Mouse (Mus musculus) testis, adult 2 months (tissue): Measurements from ENCODE around the gene Dync1li2.

Experiments
- CTCF ChIP-seq: fragments of 200-500 bp; IDR thresholded peaks from 2 replicates; pipeline ENCODE4 v1.5.1; 2012; ENCODE audit warnings: low read depth, mild to moderate bottlenecking, inconsistent platforms, low read length, moderate library complexity; ENCODE audit not compliant: control insufficient read depth, insufficient read depth, insufficient replicate concordance
- POLR2A ChIP-seq: fragments of 200-500 bp; IDR thresholded peaks from 2 replicates; pipeline ENCODE4 v1.6.1; 2012; ENCODE audit warnings: low read depth, mild to moderate bottlenecking, inconsistent platforms, low read length, moderate library complexity; ENCODE audit not compliant: control insufficient read depth

GRCm38 (mm10) chr8:104452177-104452576 is 9.3 kb upstream of the Dync1li2 start:
- TF ChIP-seq CTCF = no peak
- no peak for TF ChIP-seq POLR2A
